Mouse (Mus musculus) frontal cortex, postnatal 14 days (tissue): Measurements from ENCODE around the gene Ntf3.

Experiments used
- DNase-seq, 2 experiments: peaks; one replicate each; pipeline ENCODE4 v3.0.0; 2022; ENCODE audit warnings: low spot score in 2 of 2

Ntf3 gene

DNA sequence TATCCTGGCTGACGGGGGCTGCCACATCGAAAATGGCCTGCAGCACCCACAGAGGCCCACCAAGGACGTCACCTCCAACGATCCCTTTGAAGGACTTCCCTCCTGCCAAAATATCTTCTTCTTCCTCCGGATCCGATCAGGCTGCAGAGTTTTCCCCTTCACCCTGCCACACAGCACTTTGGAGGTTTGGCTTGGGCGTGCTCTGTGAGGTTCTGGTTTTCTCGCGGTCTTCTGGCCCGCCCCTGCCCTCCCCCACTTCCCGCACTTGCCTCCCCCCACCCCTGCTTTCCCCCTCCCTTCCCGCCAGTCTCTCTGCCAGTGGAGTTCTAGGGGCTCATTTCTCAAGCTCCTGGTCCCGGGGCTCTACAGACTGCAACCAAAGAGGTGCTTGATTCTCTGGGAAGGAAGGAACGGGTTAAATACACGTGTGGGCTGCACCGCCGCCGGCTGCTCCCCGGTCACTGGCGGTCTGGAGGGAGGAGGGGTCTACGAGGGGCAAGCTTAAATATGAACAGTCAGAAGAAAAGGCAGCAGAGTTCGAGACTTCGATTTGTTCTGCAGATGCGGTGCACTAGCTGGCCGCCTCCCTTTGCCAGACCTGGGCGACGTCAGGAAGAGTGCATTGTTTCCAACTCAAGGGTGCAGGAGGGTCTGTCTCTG, at the start of gene Ntf3:
Gene Ntf3, minus strand, starts transcription at position 363 of the 660 bp plus-strand sequence.
- DNase-seq, result no peak

DNA sequence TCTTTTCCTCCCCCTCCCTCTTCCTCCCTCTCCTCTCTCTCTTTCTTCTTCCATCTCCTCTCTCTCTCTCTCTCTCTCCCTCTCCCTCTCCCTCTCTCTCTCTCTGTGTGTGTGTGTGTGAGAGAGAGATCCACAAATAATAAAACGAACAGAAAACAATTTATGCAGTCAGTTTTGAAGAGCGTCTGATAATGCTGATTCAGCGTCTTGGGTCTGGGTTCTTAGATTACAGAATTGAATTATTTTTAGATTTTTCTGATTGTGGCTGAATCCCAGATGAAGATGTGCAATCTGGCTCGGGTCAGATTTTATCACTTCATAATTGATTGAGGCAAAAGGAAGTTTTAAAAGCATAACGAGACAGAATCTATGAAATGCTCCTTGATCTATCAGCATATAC, 46.6 kb upstream of the Ntf3 start:
- DNase-seq, result no peak

DNA sequence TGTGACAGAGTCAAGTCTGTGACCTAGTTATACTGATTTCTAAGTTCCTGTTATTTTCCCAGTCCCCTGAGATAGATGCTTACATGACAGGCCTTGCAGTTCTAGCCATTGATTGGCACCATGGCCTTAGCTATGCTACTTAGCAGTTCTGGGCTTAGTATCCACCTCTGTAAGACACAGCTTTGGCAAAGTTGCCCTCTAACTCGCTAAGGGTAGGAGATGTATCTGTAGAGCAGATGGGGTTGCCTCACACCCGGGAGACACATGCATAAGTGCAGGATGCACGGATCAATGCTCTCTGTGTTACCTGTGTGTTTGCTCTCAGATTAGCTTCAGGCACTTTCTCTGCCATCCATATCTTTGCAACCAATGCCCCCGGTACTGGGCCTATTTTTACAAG, 36.7 kb upstream of the Ntf3 start:
- no peak for DNase-seq

DNA sequence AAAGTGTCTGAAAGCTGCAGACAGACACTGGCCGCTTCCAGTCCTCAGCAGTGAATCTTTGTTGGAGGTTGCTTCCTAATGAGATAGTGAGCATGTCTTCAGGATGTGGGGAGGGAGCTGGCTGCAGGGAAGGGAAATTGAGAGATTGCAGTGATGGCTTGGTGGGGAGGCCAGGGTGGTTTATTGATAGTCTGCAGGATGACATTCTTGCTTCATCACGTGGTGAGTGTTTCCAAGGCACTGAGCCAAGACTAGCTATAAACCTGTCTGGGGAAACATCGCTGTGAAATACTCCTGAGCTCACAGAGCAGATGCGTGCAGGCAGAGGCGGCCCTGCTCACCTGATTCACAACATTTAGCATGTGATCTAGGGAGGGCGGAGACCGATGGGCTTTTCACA, 36.2 kb upstream of the Ntf3 start:
- DNase-seq, result no peak

DNA sequence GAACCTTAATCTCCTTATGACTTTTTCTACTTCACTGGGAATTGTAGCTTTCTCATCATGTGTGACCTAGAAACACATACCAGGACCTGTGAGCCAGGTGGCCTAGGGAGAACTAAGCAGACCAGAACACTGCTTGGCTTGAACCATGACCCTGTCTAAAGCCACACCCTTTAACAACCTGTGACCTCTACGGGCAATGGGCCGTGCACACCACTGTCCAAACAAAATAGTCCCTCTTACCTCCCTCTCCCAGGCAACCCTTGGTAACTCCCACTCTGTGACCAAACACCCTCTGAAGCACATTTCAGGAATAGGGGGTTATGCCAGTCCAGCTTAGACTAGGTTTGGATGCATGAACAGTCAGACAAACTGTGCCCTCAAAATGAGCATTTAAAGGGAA, 35.0 kb upstream of the Ntf3 start:
- no peak for DNase-seq

DNA sequence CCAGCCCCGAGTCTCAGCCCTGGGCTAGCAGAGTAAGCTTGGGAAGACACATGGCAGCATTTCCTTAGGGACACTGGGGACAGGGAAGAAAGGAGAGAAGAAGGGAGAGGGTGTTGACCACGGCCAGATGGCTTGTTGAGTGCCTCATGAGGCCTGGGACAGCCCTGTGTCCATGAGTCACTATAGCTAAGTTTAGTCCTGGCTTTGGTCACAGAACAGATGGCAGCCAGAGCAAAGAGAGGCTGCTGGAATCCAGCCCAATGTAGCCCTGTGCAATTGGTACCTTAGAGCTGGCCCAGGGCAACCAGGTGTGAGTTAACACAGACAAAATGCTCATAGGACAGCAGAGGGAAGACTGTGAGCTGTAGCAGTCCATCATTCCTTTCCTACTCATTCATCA, 33.2 kb upstream of the Ntf3 start:
- no peak for DNase-seq

DNA sequence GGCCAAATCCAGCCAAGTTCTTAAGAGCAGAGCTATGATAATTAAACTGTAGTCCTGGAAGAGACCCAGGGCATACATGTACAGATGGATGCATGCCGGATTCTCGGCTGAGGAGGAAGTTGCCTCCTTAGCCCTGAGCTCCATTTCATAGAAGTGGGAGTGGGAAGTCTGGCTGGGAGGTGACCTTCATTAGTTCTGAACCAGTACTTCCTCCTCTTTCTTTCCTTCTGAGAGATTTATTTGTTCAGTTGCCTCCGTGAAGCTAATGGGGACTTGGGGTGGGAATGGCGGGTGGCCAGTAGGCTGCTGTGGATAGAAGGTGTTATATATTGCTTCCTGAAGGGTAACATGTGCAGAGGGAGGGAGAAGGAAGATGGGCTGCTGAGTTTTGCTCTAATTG, 28.1 kb upstream of the Ntf3 start:
- no peak for DNase-seq

DNA sequence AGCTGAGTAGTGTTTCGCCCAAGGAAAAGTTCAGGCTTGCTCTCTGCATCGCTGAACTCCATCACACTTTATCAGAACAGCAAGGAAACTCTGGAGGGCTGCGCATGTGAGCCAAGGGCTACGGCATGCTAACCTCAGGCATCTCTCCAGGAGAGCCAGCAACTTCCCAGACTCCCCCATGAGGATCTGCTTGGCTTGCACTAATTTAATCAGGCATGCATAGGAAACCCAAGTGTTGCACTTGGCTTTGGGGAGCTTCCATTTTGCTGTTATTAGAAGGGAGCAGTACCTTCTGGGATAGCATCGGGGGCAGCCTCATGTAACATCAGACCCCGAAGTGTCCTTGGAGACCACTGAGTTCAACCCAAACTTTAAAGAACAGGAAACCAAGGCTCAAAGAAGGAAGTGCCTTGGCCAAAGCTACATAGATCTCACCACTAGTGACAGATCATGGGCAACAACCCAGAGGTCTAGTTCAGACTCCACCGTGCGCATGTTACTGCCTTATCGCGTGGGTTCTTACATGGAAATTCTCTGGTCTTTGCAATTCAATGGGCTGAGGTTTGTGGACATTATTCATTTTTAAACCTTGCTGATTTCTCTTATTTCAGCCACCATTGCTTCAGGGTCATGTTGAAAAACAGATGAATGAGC, 23.6 kb upstream of the Ntf3 start:
- no peak for DNase-seq

DNA sequence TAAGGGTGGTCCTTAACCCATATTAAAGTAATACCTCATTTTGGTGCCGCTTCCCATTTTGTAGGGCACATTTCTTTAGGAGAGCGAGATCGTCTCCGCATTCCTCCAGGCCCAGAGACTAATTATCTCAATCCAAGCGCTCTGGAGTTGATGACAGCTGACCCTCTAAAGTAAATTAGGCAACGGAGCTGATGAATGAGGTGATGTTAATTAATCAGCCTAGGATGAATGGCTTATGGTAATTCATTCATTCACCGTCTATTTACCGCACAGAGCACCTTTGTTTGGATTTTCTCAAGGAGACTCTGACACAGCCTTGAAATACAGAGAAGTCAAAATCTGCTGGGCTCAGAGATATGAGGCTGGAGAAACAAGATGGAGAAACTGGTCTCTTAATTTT, 20.7 kb upstream of the Ntf3 start:
- DNase-seq, result no peak

DNA sequence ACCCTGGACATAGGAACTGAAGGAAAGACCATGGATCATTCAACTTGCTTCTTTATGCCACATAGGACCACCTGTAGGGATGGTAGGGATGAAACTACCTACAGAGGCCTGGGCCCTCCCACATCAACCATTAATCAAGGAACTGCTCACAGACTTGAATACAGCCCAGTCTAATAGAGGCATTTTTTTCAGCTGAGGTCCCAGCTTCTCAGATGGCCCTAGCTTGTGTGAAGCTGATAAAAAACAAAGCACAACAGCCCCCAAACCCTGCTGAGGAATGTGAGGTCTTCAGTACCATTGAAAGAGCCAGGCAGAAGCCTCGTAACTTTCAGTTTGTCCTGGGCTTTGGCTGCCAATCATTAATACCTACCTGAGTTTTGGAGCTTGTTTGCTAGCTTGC, 19.4 kb upstream of the Ntf3 start:
- DNase-seq, result no peak

DNA sequence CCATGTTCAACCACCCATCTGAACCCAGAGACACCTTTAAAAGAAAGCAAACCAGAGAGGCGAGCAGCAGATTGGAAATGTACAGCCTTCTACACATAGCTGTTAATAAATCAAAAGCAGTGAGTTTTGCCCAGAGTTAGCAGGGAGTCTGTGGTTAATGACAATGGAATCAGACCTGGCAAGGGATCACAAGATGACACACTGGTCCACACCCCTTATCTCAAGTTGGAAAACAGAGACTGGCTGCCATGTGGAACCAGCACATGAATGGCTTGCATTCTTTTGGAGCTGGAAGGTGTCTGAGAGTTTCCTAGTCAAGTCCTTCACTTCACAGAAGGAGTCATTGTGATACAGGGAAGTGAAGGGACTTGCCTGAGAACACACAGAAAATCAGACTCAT, 5.4 kb upstream of the Ntf3 start:
- DNase-seq, result no peak

DNA sequence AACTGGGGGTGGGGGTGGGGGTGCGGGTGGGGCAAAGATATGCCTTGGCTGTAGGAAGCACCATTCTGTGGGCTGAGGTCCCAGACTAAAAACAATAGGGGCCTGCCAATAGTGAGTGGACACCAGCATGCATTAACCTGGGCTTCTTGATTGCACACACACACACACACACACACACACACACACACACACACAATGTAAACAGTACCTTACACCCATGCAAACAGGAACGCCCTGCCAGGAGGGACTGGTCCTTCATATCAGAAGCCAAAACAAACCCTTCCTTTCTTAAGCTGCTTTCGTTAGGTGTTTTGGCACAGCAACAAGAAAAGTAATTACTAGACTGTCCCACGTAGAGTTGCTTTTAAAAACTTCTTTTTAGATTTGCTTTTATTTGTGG, 4.1 kb upstream of the Ntf3 start:
- DNase-seq, result no peak

DNA sequence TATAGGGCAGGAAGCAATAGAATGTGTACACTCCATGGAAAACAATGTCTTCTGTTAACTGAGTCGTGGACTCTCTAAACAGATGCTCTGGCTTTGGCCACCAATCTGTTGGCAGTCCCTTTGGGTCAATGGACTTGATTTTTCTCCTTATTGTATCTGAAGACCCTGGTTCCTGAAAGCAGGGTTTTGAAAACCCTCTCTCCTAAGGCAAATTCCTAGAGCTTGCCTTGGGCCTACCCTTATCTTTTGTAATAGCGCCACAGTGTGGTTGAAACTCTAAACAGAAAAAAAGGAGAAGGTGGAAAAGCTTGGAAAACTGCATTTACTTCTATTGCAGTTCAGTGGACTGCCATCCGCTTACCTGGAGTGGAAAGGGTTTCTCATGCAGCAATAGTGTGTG, 1.0 kb upstream of the Ntf3 start:
- DNase-seq, result no peak

DNA sequence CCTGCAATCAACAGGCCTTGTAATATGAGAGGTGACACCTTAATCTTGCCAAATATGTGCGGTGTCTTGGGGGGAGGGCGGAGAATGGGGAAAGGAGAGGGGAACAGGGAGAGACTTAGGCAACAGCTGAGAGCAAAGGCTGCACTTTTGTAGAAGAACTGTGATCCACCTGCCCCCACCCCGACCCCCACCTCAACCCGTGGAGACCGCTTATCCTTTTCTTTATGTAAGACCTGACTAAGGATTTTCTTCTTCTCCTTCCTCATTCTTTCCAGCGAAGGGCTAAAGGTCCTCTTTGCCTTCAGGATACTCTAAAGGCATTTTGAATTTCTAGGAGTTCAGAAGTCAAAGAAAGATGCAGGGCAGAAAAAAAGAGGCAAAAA, 489 bp upstream of the Ntf3 start:
- no peak for DNase-seq

DNA sequence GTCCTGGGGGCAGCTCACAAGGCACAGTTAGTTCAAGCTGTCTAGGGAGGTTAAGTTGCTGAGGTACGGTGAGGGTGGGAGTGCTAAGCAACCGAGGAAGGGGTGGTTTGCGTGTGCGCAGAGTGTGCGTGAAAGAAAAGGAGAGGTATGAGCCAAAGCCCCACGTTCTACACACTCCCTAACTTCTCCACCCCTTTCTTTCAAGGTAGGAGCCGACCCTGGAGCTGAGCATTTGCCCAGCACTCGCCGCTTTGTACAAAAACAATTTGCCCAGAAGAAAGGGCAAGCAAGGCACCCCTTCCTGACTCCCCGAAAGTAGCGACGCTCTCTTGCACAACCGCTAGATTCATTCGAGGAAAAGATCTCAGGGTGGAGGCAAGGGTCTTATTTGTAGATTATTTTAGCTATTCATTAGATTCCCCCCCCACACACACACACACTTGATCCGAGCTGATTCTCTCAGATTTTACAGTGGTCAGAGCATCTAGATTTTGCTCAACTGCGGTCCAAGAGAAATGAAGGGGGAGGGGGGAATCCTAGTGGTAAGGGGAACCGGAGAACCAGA, 1.0 kb downstream of the Ntf3 start:
- DNase-seq, result no peak

DNA sequence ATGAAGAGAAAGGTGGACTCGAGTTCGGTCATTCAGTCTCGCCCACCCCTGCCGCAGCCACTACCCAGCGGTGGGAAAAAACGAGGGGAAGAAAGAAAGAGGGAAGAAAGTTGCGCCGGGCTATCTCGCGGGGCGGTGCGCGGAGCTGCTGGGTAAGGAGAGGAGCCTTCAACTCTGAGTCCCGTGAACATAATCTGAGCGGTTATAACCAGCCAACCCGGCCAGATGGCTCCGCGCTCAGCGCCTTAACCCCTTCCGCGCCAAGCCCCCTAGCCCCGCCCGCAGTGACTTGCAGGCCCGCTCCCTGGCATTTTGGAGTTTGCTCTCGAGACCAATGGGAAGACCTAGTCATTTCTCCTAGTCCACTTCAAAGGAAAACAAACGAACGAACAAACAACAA, 1.9 kb downstream of the Ntf3 start:
- DNase-seq, result no peak

DNA sequence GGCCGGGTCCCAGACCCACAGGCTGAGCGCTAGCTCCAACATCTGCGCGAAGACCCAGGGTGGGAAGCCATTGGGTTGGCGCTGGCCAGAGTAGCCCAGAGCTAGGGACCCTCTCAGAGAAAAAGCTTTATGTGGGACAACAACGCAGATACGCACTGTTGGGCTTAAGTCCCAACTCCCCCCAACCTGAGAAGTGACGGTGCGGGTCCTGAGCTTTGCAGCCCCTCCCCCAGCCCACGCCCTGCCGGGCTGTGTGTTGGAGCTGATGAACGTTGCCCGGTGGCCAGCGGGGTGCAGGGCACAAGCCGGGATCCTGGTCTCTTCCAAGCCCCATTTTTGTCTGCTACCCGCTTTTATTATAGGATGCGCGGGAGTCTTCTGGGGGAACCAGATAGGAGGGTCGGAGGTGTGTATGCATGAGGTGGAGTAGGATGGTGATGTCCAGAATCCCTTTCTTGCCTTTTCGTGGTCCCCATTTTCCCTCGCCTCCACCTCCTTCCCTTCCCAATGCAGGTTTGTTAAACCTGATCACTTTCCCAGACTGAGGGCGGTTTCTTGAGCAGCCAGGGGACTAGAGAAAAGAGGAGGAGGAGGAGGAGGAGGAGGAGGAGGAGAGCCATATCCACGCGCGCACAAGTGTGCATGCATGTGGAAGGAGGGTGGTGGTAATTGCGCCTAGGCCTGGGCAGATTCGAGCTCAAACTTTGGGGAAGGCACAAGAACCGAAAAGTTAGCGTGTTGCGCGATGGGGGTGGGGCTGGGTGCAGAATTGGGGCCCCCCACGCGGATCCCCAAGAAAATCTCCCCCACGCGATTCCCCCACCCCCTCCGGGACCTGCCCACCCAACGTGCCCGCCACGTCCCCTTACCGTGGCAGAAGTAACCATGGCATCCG, 2.6 kb downstream of the Ntf3 start:
- no peak for DNase-seq

DNA sequence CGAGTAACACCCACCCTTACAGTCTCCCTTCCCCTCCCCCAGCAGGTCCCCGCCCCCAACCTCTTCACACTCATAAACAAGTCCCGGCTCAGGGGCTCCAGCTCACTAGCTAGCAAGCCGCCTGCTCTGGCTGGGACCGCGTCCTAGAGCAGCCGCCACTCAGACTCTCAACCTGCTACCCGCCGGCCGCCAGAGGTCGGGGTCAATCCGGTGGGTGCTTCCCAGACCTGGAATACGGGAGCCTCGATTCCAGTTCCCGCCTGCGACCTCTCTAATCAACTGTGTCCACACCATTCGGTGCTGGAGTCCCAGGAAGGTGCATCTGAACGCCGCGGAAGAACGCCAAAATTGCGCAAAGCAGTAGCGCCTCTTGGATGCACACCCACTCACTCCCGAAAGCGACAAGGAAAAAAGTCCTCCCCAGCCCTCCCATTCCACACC, 3.5 kb downstream of the Ntf3 start:
- DNase-seq, result no peak

DNA sequence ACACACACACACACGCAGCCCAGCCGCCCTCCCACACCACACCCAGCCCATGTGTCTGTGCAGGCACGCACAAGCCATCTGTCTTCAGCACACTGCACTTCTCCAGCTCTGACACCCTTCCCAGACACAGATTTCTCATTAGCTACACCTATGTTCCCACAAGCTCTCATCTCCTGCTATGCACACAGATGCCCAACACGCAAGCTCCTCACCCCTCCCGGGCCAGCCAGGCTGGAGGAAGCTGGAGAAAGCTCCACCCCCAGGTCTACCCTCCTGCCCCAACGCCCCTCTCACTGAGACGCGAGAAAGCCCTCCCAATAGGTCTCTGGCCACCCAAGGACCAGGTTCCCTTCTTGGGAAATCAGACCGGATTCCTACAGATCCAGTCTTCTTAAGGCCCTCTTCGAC, 4.4 kb downstream of the Ntf3 start:
- no peak for DNase-seq

DNA sequence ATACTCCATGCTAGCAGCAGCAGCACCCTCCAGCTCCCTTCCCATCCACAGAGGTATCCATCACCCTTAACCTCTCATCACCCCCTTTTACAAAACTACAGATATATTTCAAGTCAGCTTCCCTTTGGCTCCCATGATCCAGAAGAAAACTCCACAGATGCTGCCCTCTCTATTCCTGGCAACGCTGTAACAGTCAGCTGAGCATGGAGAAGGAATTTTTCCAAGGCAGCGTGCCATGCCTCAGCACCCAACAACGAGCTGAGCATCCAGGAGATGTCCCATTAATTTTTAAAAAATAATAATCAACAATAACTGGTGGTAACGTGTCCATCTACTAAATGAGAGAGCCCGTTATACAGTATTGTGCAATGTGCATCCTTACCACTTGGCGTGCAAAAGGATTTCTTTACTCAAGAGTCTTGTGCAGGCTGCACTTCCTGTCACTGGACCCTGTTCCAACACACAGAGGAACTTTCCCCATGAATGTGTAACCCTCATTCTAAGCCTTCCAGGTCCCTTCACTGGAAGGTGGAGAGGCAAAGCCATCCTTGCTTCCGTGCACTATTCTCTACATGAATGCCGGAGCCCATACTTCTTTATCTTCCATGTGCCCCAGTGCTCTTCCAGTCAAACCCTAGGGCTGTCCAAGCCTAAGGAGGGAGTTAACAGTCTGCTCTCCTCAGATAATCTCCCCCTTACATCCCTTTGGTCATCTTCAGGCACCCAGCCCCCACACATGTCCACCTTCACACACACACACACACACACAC, 5.0 kb downstream of the Ntf3 start:
- no peak for DNase-seq

DNA sequence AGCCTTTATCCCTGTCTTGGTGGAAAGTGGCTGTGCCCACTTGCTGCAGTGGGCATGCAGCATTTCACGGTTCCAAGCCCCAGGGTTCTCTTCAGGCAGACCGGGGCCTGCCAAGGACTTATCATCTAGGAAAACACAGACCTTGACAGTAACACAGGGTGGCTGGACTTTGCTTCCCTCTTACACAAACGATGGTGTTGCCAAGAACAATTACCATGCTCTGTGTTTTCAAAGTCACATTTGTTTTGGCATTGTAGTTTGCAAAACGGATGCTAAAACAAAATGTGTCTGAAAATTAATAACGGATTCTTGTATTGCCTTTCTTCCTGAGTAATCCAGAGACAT, 6.7 kb downstream of the Ntf3 start:
- DNase-seq, result no peak
